15 mouse cellular contexts compared by ENCODE assay signal in the genomic region with DNA sequence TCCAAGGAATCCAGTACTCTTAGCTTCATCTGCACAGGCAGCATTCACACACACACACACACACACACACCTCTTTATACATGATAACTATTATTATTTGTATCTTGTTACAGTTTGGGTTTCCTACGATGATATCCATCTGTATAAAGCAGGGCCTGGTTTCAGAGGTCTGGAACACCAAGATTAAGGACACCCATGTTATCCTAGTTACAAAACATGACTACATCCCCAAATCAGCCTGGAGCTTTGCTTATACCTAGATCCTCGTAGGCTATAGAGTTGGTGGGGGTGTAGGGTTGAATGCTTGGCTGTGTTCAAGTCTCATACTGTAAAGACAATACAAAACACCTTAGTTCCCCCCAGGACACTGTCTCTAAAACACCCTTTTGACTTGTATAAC. TPM values are rescaled to one million over a fixed set of nuclear protein-coding genes. Genes with fewer than 3 reads are reported as not detected.
A peak's percentile ranks its signal among the peaks of the same experiment; 100 is the strongest.
DNase-seq lines count a peak whose midpoint lies in the region; ATAC-seq and TF ChIP-seq lines count a peak whose summit lies in the region.
"Had no signal": no experiment of that assay in that cellular context is flagged by ENCODE, and none has a peak within 500 bp of the region (broad histone marks: within the 10 kb centered on the region; RNA-seq: fewer than 3 reads in every experiment).

No protein-coding gene starts in this region.

- TF ChIP-seq CTCF in heart, adult 2 months (IDR thresholded peaks at IDR 0.05), result no peak
- TF ChIP-seq CTCF in heart, postnatal 0 days (IDR thresholded peaks at IDR 0.05; ENCODE audit: low read depth), result no peak

- no peaks in the 10 kb centered on the region for H3K36me3 ChIP-seq in heart, adult 2 months (ENCODE audit: control insufficient read depth, insufficient read depth, low read length)
- no peaks in the 10 kb centered on the region for H3K36me3 ChIP-seq in heart, postnatal 0 days (replicated peaks; ENCODE audit: control insufficient read depth, insufficient read depth, low read length)
- H3K36me3 ChIP-seq in limb, embryonic 12.5 days, result no peaks in the 10 kb centered on the region
- no peaks in the 10 kb centered on the region for H3K36me3 ChIP-seq in neural tube, embryonic 15.5 days
- H3K36me3 ChIP-seq: embryonic facial prominence, embryonic 12.5 days; hindbrain, embryonic 15.5 days; midbrain, embryonic 12.5 days had no signal

- no peak for ATAC-seq in heart, postnatal 0 days (ENCODE audit: insufficient read depth, low read depth)
- no peak for ATAC-seq in limb, embryonic 12.5 days (ENCODE audit: insufficient number of reproducible peaks, insufficient read depth, low FRiP score, low TSS enrichment, low read depth)
- ATAC-seq in neural tube, embryonic 15.5 days (ENCODE audit: low FRiP score), result no peak
- ATAC-seq: intestine, embryonic 16.5 days had no signal

- H3K27ac ChIP-seq in heart, adult 2 months, result no peak overlapping the region
- H3K27ac ChIP-seq in heart, postnatal 0 days (ENCODE audit: low read depth), result peak overlapping the region; percentile 25; the same call in 1 of the 2 replicates
- H3K27ac ChIP-seq in limb, embryonic 12.5 days, result peak overlapping the region; percentile 42; the same call in 1 of the 2 replicates
- no peak overlapping the region for H3K27ac ChIP-seq in neural tube, embryonic 15.5 days (replicated peaks)
- H3K27ac ChIP-seq: hindbrain, embryonic 15.5 days; midbrain, embryonic 12.5 days had no signal

- no peaks in the 10 kb centered on the region; the same call in 1 of the 2 replicates for H3K4me1 ChIP-seq in heart, adult 2 months (ENCODE audit: control insufficient read depth, insufficient read depth, low read length)
- H3K4me1 ChIP-seq in heart, postnatal 0 days (ENCODE audit: control insufficient read depth, insufficient read depth), result peaks cover 23% of the 10 kb centered on the region
- peaks cover 32% of the 10 kb centered on the region for H3K4me1 ChIP-seq in limb, embryonic 12.5 days (replicated peaks)
- peaks cover 17% of the 10 kb centered on the region for H3K4me1 ChIP-seq in neural tube, embryonic 15.5 days
- H3K4me1 ChIP-seq: hindbrain, embryonic 15.5 days had no signal

- DNase-seq in heart, adult 11 months, result peak; percentile 37
- DNase-seq in heart, adult 2 months, result no peak
- DNase-seq in heart, postnatal 0 days (ENCODE audit: low spot score), result no peak
- DNase-seq in heart, postnatal 4 days, result no peak
- peak; percentile 54 for DNase-seq in 3T3-L1 (ENCODE audit: low read depth, low spot score)
- no peak for DNase-seq in layer of hippocampus, postnatal 14 days (ENCODE audit: low spot score in 2 of 2)
- DNase-seq: gastrocnemius, postnatal 25 days; thymus, postnatal 4 days had no signal

- H3K9ac ChIP-seq in heart, adult 2 months (ENCODE audit: low read depth, low read length), result no peak overlapping the region
- H3K9ac ChIP-seq in heart, postnatal 0 days (replicated peaks; ENCODE audit: low read depth, low read length), result no peak overlapping the region
- H3K9ac ChIP-seq in limb, embryonic 12.5 days (replicated peaks), result no peak overlapping the region
- H3K9ac ChIP-seq in neural tube, embryonic 15.5 days (replicated peaks), result no peak overlapping the region
- H3K9ac ChIP-seq: embryonic facial prominence, embryonic 12.5 days; hindbrain, embryonic 15.5 days; midbrain, embryonic 12.5 days had no signal

- no peaks in the 10 kb centered on the region for H3K27me3 ChIP-seq in heart, adult 2 months (ENCODE audit: control insufficient read depth, insufficient read depth, low read length)
- no peaks in the 10 kb centered on the region for H3K27me3 ChIP-seq in heart, postnatal 0 days (ENCODE audit: control insufficient read depth, insufficient read depth, low read length)
- H3K27me3 ChIP-seq in limb, embryonic 12.5 days, result no peaks in the 10 kb centered on the region
- H3K27me3 ChIP-seq in neural tube, embryonic 15.5 days (replicated peaks), result no peaks in the 10 kb centered on the region
- H3K27me3 ChIP-seq: embryonic facial prominence, embryonic 12.5 days; hindbrain, embryonic 15.5 days; midbrain, embryonic 12.5 days; Patski had no signal

- no peak for TF ChIP-seq POLR2A in heart, adult 2 months (IDR thresholded peaks at IDR 0.05; ENCODE audit: insufficient read depth, low read depth, low read length)

- H3K4me2 ChIP-seq in heart, postnatal 0 days (ENCODE audit: low read depth, low read length), result no peak overlapping the region
- no peak overlapping the region for H3K4me2 ChIP-seq in limb, embryonic 12.5 days
- H3K4me2 ChIP-seq in neural tube, embryonic 15.5 days, result no peak overlapping the region
- H3K4me2 ChIP-seq: embryonic facial prominence, embryonic 12.5 days; hindbrain, embryonic 15.5 days; midbrain, embryonic 12.5 days had no signal

- no peak overlapping the region for H3K4me3 ChIP-seq in heart, adult 2 months
- no peak overlapping the region for H3K4me3 ChIP-seq in heart, postnatal 0 days (ENCODE audit: low read depth, low read length)
- no peak overlapping the region for H3K4me3 ChIP-seq in limb, embryonic 12.5 days (replicated peaks)
- no peak overlapping the region for H3K4me3 ChIP-seq in neural tube, embryonic 15.5 days (replicated peaks)
- H3K4me3 ChIP-seq: embryonic facial prominence, embryonic 12.5 days; hindbrain, embryonic 15.5 days; midbrain, embryonic 12.5 days had no signal

- 84% methylated on average over 2 of the region's 2 CpGs for WGBS in heart, adult 2 months
- 70% methylated on average over 2 of the region's 2 CpGs for WGBS in heart, postnatal 0 days
- 76% methylated on average over 2 of the region's 2 CpGs for WGBS in limb, embryonic 12.5 days
- 90% methylated on average over 2 of the region's 2 CpGs for WGBS in neural tube, embryonic 15.5 days

- H3K9me3 ChIP-seq in heart, postnatal 0 days (replicated peaks; ENCODE audit: control insufficient read depth, low read length), result no peaks in the 10 kb centered on the region
- H3K9me3 ChIP-seq in limb, embryonic 12.5 days, result no peaks in the 10 kb centered on the region
- H3K9me3 ChIP-seq in neural tube, embryonic 15.5 days (replicated peaks), result no peaks in the 10 kb centered on the region
- H3K9me3 ChIP-seq: embryonic facial prominence, embryonic 12.5 days; hindbrain, embryonic 15.5 days; midbrain, embryonic 12.5 days had no signal

- intact Hi-C loops in heart, adult 2 months (cut with DNase I), result no loop called here

- no peaks in the 10 kb centered on the region for H3K79me2 ChIP-seq in heart, adult 2 months (replicated peaks; ENCODE audit: control insufficient read depth, insufficient read depth, low read length)

- no peak for TF ChIP-seq EP300 in heart, adult 2 months (IDR thresholded peaks at IDR 0.05; ENCODE audit: insufficient read depth, low read depth, low read length)
- TF ChIP-seq EP300 in heart, postnatal 0 days (IDR thresholded peaks at IDR 0.05; ENCODE audit: low read depth), result no peak

RNA-seq across cellular contexts. Expression of a gene that starts 56.0 kb away (rescaled TPM):
- total RNA-seq in heart, adult 2 months (2021), result over 10,000 TPM in 1 of 2 experiments, 1,000 to 10,000 TPM in 1; 9,950 to 10,380 TPM
- 5,659 and 10,700 TPM in 2 replicates for polyA plus RNA-seq in heart, adult 2 months (2012; rRNA removed)
- 3,473 and 3,533 TPM in 2 replicates for total RNA-seq in heart, postnatal 0 days (2014; rRNA removed; ENCODE audit: low replicate concordance)
- 10,043 and 10,309 TPM in 2 replicates for polyA plus RNA-seq in heart, postnatal 0 days (2015; fragmentation: Nextera tagmentation; extraction: Ambion mirVana)
- total RNA-seq in heart, postnatal 4 days (2021), result 1,000 to 10,000 TPM; 7,269 to 8,107 TPM
- 555 and 579 TPM in 2 replicates for polyA plus RNA-seq in limb, embryonic 12.5 days (2016; fragmentation: Nextera tagmentation; extraction: Ambion mirVana)
- polyA plus RNA-seq in neural tube, embryonic 15.5 days (2015; fragmentation: Nextera tagmentation; extraction: Ambion mirVana), result 230 and 300 TPM in 2 replicates
- 100 to 1,000 TPM; 230 to 252 TPM for total RNA-seq in layer of hippocampus, postnatal 14 days (2021)

Comparison
In these comparisons a context has a peak if more than half of its experiments do, and no peak if none do; other contexts are left out.
1. DNase-seq: peak in heart, adult 11 months (single experiment) and 3T3-L1 (single experiment); none in heart, adult 2 months (0 of 2), heart, postnatal 0 days (single experiment), heart, postnatal 4 days (single experiment) and layer of hippocampus, postnatal 14 days (0 of 2).
2. H3K27ac ChIP-seq: peak in heart, postnatal 0 days (single experiment) and limb, embryonic 12.5 days (single experiment); none in heart, adult 2 months (single experiment) and neural tube, embryonic 15.5 days (single experiment).
3. RNA of a gene that starts 56.0 kb away (total RNA-seq): 9,950 to 10,380 TPM in heart, adult 2 months, 7,269 to 8,107 TPM in heart, postnatal 4 days and 3,473 to 3,533 TPM in heart, postnatal 0 days; 230 to 252 TPM in layer of hippocampus, postnatal 14 days; every median in the first group is over 10 times any median in the second.